Mouse (Mus musculus) embryonic fibroblast, embryonic 13.5 days (primary cell): ENCODE results near the gene Wnt16.

ENCODE experiments used
- CTCF ChIP-seq: IDR thresholded peaks from 2 replicates; pipeline ENCODE4 v1.5.1; 2011; ENCODE audit warnings: mild to moderate bottlenecking, control low read depth, low read length, moderate library complexity, borderline replicate concordance; ENCODE audit not compliant: insufficient read depth
- POLR2A ChIP-seq: IDR thresholded peaks from 2 replicates; pipeline ENCODE4 v1.6.1; 2011; ENCODE audit warnings: low read depth, mild to moderate bottlenecking, control low read depth, low read length, moderate library complexity

DNA sequence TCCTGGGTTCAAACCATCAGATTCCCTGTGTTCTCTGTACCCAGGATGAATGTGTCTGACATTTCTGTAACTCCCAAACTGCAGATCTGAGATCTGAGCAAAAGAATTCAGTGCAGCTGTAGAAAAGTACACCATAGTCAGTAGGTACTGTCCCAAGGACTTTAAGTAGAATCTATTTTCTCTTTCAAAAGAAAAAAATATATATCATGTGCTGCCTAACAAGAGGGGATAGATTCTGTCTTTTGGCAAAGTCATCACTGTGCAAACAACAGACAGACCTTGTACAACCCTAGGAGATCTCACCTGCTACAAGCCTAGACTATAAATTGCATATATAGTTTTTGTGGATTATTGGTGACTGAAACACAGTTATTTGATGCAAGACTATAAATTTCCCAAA lies 19.4 kb upstream of the Wnt16 start:
- TF ChIP-seq CTCF, result no peak
- no peak for TF ChIP-seq POLR2A
